Comparison of ENCODE assay signal across 12 mouse cellular contexts in the genomic region with DNA sequence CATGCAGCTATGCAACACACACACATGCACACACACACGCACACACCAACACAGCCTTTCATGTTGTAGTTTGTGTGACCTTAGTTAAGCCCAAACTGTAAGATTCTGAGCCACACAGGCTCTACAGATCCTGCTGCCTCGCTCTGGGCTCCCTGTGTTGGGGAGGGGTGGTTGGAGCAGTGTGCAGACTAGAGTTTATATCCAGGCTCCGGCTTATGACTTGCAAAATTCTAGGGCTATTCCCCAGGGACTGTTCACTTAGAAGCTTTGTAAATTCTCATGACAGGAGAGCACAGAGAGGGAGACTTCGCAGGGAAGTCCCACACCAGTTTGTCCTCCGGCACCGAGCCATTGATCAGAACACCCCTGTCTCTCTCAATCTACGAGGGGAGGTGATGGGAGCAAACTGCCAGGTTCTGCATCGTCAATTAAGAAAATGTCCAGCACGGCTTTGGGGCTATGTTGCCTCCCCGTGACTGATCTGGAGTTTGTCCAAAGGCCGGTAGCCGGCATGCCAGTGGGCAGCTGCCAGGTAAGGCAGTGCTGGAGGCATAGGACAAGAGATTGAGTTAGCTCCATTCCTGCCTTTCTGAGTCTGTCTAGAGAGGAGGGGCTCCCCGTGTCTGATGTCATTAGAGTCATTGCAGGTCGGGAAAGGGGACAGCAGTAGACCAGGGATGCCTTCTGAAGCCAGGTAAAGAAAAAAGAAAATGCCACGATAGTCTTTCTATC. TPM values are rescaled to one million over a fixed set of nuclear protein-coding genes. Genes with fewer than 3 reads are reported as not detected.
DNase-seq lines count a peak whose midpoint lies in the region; ATAC-seq and TF ChIP-seq lines count a peak whose summit lies in the region.
"Had no signal": no experiment of that assay in that cellular context is flagged by ENCODE, and none has a peak within 500 bp of the region (broad histone marks: within the 10 kb centered on the region; RNA-seq: fewer than 3 reads in every experiment).

No protein-coding gene starts in this region.

- WGBS in heart, embryonic 12.5 days: 69% methylated on average over 15 of the region's 15 CpGs
- WGBS in lung, adult 2 months: 58% methylated on average over 15 of the region's 15 CpGs
- 54% methylated on average over 15 of the region's 15 CpGs for WGBS in neural tube, embryonic 14.5 days

- H3K4me2 ChIP-seq in heart, embryonic 12.5 days: no peak overlapping the region
- H3K4me2 ChIP-seq in neural tube, embryonic 14.5 days (ENCODE audit: low read depth, low read length): no peak overlapping the region
- H3K4me2 ChIP-seq: lung, embryonic 15.5 days; neural tube, embryonic 12.5 days had no signal

- no peak for TF ChIP-seq CTCF in lung, adult 2 months (IDR thresholded peaks at IDR 0.05; ENCODE audit: insufficient read depth, low read length)

- H3K4me1 ChIP-seq in heart, embryonic 12.5 days (replicated peaks): no peaks in the 10 kb centered on the region
- H3K4me1 ChIP-seq in lung, adult 2 months (ENCODE audit: control insufficient read depth, insufficient read depth, low read length): no peaks in the 10 kb centered on the region
- H3K4me1 ChIP-seq in neural tube, embryonic 14.5 days (ENCODE audit: control insufficient read depth, insufficient read depth, low read length): peaks cover 11% of the 10 kb centered on the region; the same call in 1 of the 2 replicates
- H3K4me1 ChIP-seq: lung, embryonic 15.5 days had no signal

- no peaks in the 10 kb centered on the region for H3K36me3 ChIP-seq in heart, embryonic 12.5 days
- H3K36me3 ChIP-seq in neural tube, embryonic 14.5 days (ENCODE audit: control insufficient read depth, insufficient read depth, low read length): no peaks in the 10 kb centered on the region
- H3K36me3 ChIP-seq: lung, embryonic 15.5 days; neural tube, embryonic 12.5 days had no signal

- no peak for ATAC-seq in heart, embryonic 12.5 days (ENCODE audit: insufficient number of reproducible peaks, low FRiP score)
- ATAC-seq in neural tube, embryonic 14.5 days (ENCODE audit: low read depth): peak; percentile 28; the same call in 1 of the 2 replicates
- ATAC-seq: CD4-positive, CD25-positive, alpha-beta regulatory T cell, adult 4 months had no signal

- TF ChIP-seq POLR2A in lung, adult 2 months (IDR thresholded peaks at IDR 0.05; ENCODE audit: borderline replicate concordance, extremely low read depth, low read depth, low read length): no peak

- no peaks in the 10 kb centered on the region for H3K9me3 ChIP-seq in heart, embryonic 12.5 days (replicated peaks)
- no peaks in the 10 kb centered on the region for H3K9me3 ChIP-seq in neural tube, embryonic 14.5 days (ENCODE audit: control insufficient read depth, low read length)
- H3K9me3 ChIP-seq: lung, embryonic 15.5 days; neural tube, embryonic 12.5 days had no signal

- DNase-seq in heart, adult 18-20 months: peak; percentile 27 to 53
- DNase-seq in lung, postnatal 25 days (ENCODE audit: low spot score): peak; percentile 0
- DNase-seq in lung, adult 2 months: no peak
- peak; percentile 70 to 72 for DNase-seq in cerebellum, postnatal 10 days
- DNase-seq in spleen, postnatal 36 days (ENCODE audit: low spot score in 2 of 2): no peak
- no peak for DNase-seq in right cerebral cortex, postnatal 14 days
- DNase-seq: kidney, adult 11 months had no signal

- H3K4me3 ChIP-seq in heart, embryonic 12.5 days: no peak overlapping the region
- H3K4me3 ChIP-seq in lung, adult 2 months (replicated peaks; ENCODE audit: extremely low read depth, low read depth, low read length): no peak overlapping the region
- H3K4me3 ChIP-seq in neural tube, embryonic 14.5 days (ENCODE audit: low read depth, low read length): no peak overlapping the region
- H3K4me3 ChIP-seq: lung, embryonic 15.5 days; neural tube, embryonic 12.5 days had no signal

- peaks cover 14% of the 10 kb centered on the region for H3K27me3 ChIP-seq in heart, embryonic 12.5 days (replicated peaks)
- H3K27me3 ChIP-seq in neural tube, embryonic 14.5 days (ENCODE audit: control insufficient read depth, insufficient read depth, low read length): no peaks in the 10 kb centered on the region
- H3K27me3 ChIP-seq: lung, embryonic 15.5 days; neural tube, embryonic 12.5 days had no signal

- H3K27ac ChIP-seq in heart, embryonic 12.5 days (ENCODE audit: poor library complexity, severe bottlenecking): no peak overlapping the region
- H3K27ac ChIP-seq in neural tube, embryonic 14.5 days (ENCODE audit: low read depth, low read length): no peak overlapping the region
- H3K27ac ChIP-seq: lung, embryonic 15.5 days; neural tube, embryonic 12.5 days had no signal

- no peak overlapping the region for H3K9ac ChIP-seq in heart, embryonic 12.5 days
- no peak overlapping the region for H3K9ac ChIP-seq in neural tube, embryonic 14.5 days (replicated peaks; ENCODE audit: low read depth, low read length)
- H3K9ac ChIP-seq: lung, embryonic 15.5 days; neural tube, embryonic 12.5 days had no signal

RNA-seq across cellular contexts. Expression of a gene that starts 54.6 kb away (rescaled TPM):
- total RNA-seq in heart, adult 18-20 months (2021): 10 to 100 TPM in 1 of 2 experiments, 1 to 10 TPM in 1; 7.9 to 10.7 TPM
- 4.7 and 5.1 TPM in 2 replicates for polyA plus RNA-seq in heart, embryonic 12.5 days (2016; fragmentation: Nextera tagmentation; extraction: Ambion mirVana)
- 0.15 and 0.43 TPM in 2 replicates for polyA plus RNA-seq in lung, adult 2 months (2012; rRNA removed)
- 45.7 and 54.9 TPM in 2 replicates for polyA plus RNA-seq in neural tube, embryonic 14.5 days (2014; fragmentation: Nextera tagmentation; extraction: Ambion mirVana)

Comparison
In these comparisons a context has a peak if more than half of its experiments do, and no peak if none do; other contexts are left out.
1. DNase-seq: peak in heart, adult 18-20 months (2 of 2), lung, postnatal 25 days (single experiment) and cerebellum, postnatal 10 days (2 of 2); none in lung, adult 2 months (single experiment), spleen, postnatal 36 days (0 of 2) and right cerebral cortex, postnatal 14 days (single experiment).